Mouse (Mus musculus) G1E (cell line): ENCODE data around the gene Gm44805.

Source experiments
- CTCF ChIP-seq: IDR thresholded peaks from 2 replicates; pipeline ENCODE4 v1.5.1; 2012; ENCODE audit warnings: low read depth, low read length, inconsistent platforms, mixed read lengths
- GATA2 ChIP-seq: IDR thresholded peaks from 2 replicates; pipeline ENCODE4 v1.6.1; 2012; ENCODE audit warnings: low read depth, low read length, inconsistent platforms, borderline replicate concordance
- POLR2AphosphoS5 ChIP-seq: IDR thresholded peaks from 2 replicates; pipeline ENCODE4 v1.6.1; 2012; ENCODE audit warnings: low read depth, low read length, inconsistent platforms; ENCODE audit not compliant: insufficient replicate concordance
- TAL1 ChIP-seq: conservative IDR thresholded peaks from 2 replicates; pipeline ENCODE4 v1.6.1; 2012; ENCODE audit warnings: low read depth, low read length, inconsistent platforms, mixed read lengths

DNA sequence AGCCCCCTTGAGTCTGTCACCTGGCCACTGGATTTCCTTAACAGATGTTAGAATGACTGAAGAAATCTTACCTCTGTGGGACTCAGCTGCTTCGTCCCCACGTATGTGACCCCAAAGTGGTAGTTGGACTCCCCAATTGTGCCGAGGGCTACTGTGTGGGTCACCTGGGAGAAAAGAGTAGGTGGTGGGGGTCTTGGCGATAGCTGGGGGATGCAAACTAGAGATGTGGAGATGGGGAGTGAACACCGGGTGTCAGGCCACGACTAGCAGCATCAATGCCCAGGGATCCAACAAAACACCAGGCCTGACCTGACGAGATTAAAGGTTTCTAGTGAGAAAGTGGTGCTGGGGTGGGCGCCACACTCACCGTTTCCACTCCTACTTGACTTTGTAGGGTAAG lies 32.4 kb upstream of the Gm44805 start:
- TF ChIP-seq TAL1 (no peak), GATA2 (no peak), CTCF (no peak), POLR2AphosphoS5 (no peak)
